In genomic region chr17:4997968-4998367, GRCm38 (mm10) we compare ENCODE assay signal across 8 mouse cellular contexts. TPM values are rescaled to one million over a fixed set of nuclear protein-coding genes. Genes with fewer than 3 reads are reported as not detected.
DNase-seq lines count a peak whose midpoint lies in the region; ATAC-seq lines count a peak whose summit lies in the region.

No protein-coding gene starts in this region.

- no peaks in the 10 kb centered on the region for H3K9me3 ChIP-seq in erythroblast, embryonic 14.5 days (ENCODE audit: control insufficient read depth, low read length)
- H3K9me3 ChIP-seq in hindbrain, embryonic 10.5 days = no peaks in the 10 kb centered on the region
- H3K9me3 ChIP-seq in liver, embryonic 15.5 days (replicated peaks) = no peaks in the 10 kb centered on the region

- H3K27me3 ChIP-seq in erythroblast, embryonic 14.5 days (ENCODE audit: control insufficient read depth) = no peaks in the 10 kb centered on the region
- no peaks in the 10 kb centered on the region for H3K27me3 ChIP-seq in hindbrain, embryonic 10.5 days (ENCODE audit: insufficient read depth, poor library complexity, severe bottlenecking)
- H3K27me3 ChIP-seq in liver, embryonic 15.5 days = no peaks in the 10 kb centered on the region

- H3K36me3 ChIP-seq in erythroblast, embryonic 14.5 days (ENCODE audit: control insufficient read depth) = no peaks in the 10 kb centered on the region
- H3K36me3 ChIP-seq in hindbrain, embryonic 10.5 days = no peaks in the 10 kb centered on the region
- H3K36me3 ChIP-seq in liver, embryonic 15.5 days (replicated peaks) = 0 out of 2 replicates have a peak, but pooled peaks cover 4% of the 10 kb centered on the region

- peak overlapping the region; percentile 30; the same call in 1 of the 2 replicates for H3K4me2 ChIP-seq in liver, embryonic 15.5 days

- peak; percentile 33 for DNase-seq in 416B (ENCODE audit: low read depth)
- no peak for DNase-seq in hindbrain, embryonic 10.5 days (ENCODE audit: low spot score)
- DNase-seq in thymus, postnatal 0 days (ENCODE audit: low spot score) = no peak
- DNase-seq in kidney, adult 9 months = no peak

- no peak for ATAC-seq in erythroblast, adult 5-6 weeks (replicated peaks; ENCODE audit: low FRiP score, poor library complexity, severe bottlenecking)
- no peak for ATAC-seq in liver, embryonic 15.5 days (ENCODE audit: insufficient read depth)
- ATAC-seq in cerebellum, adult (ENCODE audit: insufficient number of reproducible peaks, low FRiP score, low TSS enrichment) = no peak

- 48% methylated on average over 3 of the region's 3 CpGs for WGBS in hindbrain, embryonic 10.5 days
- 49% methylated on average over 3 of the region's 3 CpGs for WGBS in liver, embryonic 15.5 days (ENCODE audit: insufficient replicate concordance)

- H3K4me1 ChIP-seq in erythroblast, embryonic 14.5 days (ENCODE audit: control insufficient read depth) = peaks cover 40% of the 10 kb centered on the region
- H3K4me1 ChIP-seq in hindbrain, embryonic 10.5 days (replicated peaks) = peaks cover 66% of the 10 kb centered on the region
- H3K4me1 ChIP-seq in liver, embryonic 15.5 days (replicated peaks) = peaks cover 41% of the 10 kb centered on the region

- no peak overlapping the region for H3K27ac ChIP-seq in hindbrain, embryonic 10.5 days
- no peak overlapping the region for H3K27ac ChIP-seq in liver, embryonic 15.5 days (replicated peaks)

- H3K4me3 ChIP-seq in erythroblast, embryonic 14.5 days (replicated peaks) = peak overlapping the region; percentile 89
- H3K4me3 ChIP-seq in hindbrain, embryonic 10.5 days = peak overlapping the region; percentile 99
- H3K4me3 ChIP-seq in liver, embryonic 15.5 days (replicated peaks) = no peak overlapping the region

- H3K9ac ChIP-seq in liver, embryonic 15.5 days = no peak overlapping the region

RNA-seq across cellular contexts. Expression of gene Arid1b, which starts 3.8 kb away (rescaled TPM):
- polyA plus RNA-seq in erythroblast, embryonic 14.5 days (2012) = 1.5 and 2.6 TPM in 2 replicates
- 6.9 and 8.1 TPM in 2 replicates for total RNA-seq in erythroblast, adult 5-6 weeks (2015; ENCODE audit: low replicate concordance)
- 5.0 and 6.1 TPM in 2 replicates for total RNA-seq in erythroblast, adult 5-6 weeks (2017; ENCODE audit: low replicate concordance)
- 10.4 and 11.7 TPM in 2 replicates for polyA plus RNA-seq in hindbrain, embryonic 10.5 days (2016; fragmentation: Nextera tagmentation; extraction: Ambion mirVana)
- 2.9 and 3.1 TPM in 2 replicates for polyA plus RNA-seq in liver, embryonic 15.5 days (2015; fragmentation: Nextera tagmentation; extraction: Ambion mirVana)
- polyA plus RNA-seq in thymus, postnatal 0 days (2015; fragmentation: Nextera tagmentation; extraction: Ambion mirVana) = 10.9 and 12.6 TPM in 2 replicates
